Mouse (Mus musculus) monocyte, adult 5-6 weeks (primary cell): ENCODE measurements around the gene Taco1. TPM values are rescaled to one million over a fixed set of nuclear protein-coding genes. Genes with fewer than 3 reads are reported as not detected.
"Not testable (repeated sequence)": the region's sequence is repeated elsewhere in the genome, so short reads cannot be mapped to it uniquely, and the experiment has no call there.

Experiments used
- ATAC-seq: fragments of 153-309, 156-312 bp; replicated peaks from 2 replicates; pipeline ENCODE4 v1.8.0; 2017; ENCODE audit warnings: mild to moderate bottlenecking; ENCODE audit not compliant: low TSS enrichment, insufficient number of reproducible peaks, severe bottlenecking, poor library complexity, low FRiP score
- total RNA-seq: library from RNA; stranded (forward); fragments of 200-1000, 200-491, 200-594 nt; gene quantifications from 3 replicates; pipeline ENCODE4 v1.2.3, GENCODE M21; 2017

Gene Taco1
- 9.0 to 12.7 TPM (median 10.2 TPM) in 3 replicates for total RNA-seq

- peak; percentile 98 for ATAC-seq
These were observed at the start of gene Taco1 for GRCm38 (mm10) chr11:106065923-106066571. Gene Taco1, plus strand, starts transcription at chr11:106066061.

GRCm38 (mm10) chr11:106016440-106016839, 49.4 kb upstream of the Taco1 start:
- no peak for ATAC-seq

- ATAC-seq: no peak
These were observed 45.7 kb upstream of the Taco1 start for GRCm38 (mm10) chr11:106020051-106020763.

GRCm38 (mm10) chr11:106025774-106026173, 40.1 kb upstream of the Taco1 start:
- ATAC-seq: no peak

- peak; percentile 76 for ATAC-seq
These were observed 39.3 kb upstream of the Taco1 start for GRCm38 (mm10) chr11:106026465-106027151.

- peak; percentile 42 for ATAC-seq
These were observed 38.3 kb upstream of the Taco1 start for GRCm38 (mm10) chr11:106027607-106028006.

- not testable (repeated sequence) for ATAC-seq
These were observed 33.8 kb upstream of the Taco1 start for GRCm38 (mm10) chr11:106032074-106032473.

GRCm38 (mm10) chr11:106033491-106033919, 32.4 kb upstream of the Taco1 start:
- ATAC-seq: peak; percentile 61

- ATAC-seq: no peak
These were observed 30.9 kb upstream of the Taco1 start for GRCm38 (mm10) chr11:106034986-106035385.

- ATAC-seq: peak; percentile 92
These were observed 29.1 kb upstream of the Taco1 start, which contains the start of gene Dcaf7 for GRCm38 (mm10) chr11:106036548-106037417. Gene Dcaf7, plus strand, starts transcription at chr11:106036872.

- ATAC-seq: no peak
These were observed 28.5 kb upstream of the Taco1 start for GRCm38 (mm10) chr11:106037418-106037751.

- no peak for ATAC-seq
These were observed 21.5 kb upstream of the Taco1 start for GRCm38 (mm10) chr11:106044349-106044748.

GRCm38 (mm10) chr11:106045256-106045655, 20.6 kb upstream of the Taco1 start:
- no peak for ATAC-seq

- ATAC-seq: no peak
These were observed 20.1 kb upstream of the Taco1 start for GRCm38 (mm10) chr11:106045780-106046179.

GRCm38 (mm10) chr11:106046584-106046983, 19.3 kb upstream of the Taco1 start:
- ATAC-seq: no peak

GRCm38 (mm10) chr11:106053921-106054320, 11.9 kb upstream of the Taco1 start:
- no peak for ATAC-seq

GRCm38 (mm10) chr11:106054600-106054999, 11.3 kb upstream of the Taco1 start:
- no peak for ATAC-seq

- ATAC-seq: no peak
These were observed 10.5 kb upstream of the Taco1 start for GRCm38 (mm10) chr11:106055341-106055740.
